Mouse (Mus musculus) embryonic stem cell, embryonic (primary cell): ENCODE data around the gene Sh3bp2.

Experiments
- CTCF ChIA-PET, 4 experiments: fragments of 300-600 bp in 2 of 4; fragments of 350-600 bp in 2 of 4; sonication (Branson Sonifier 250); formaldehyde crosslinking; loops; one replicate each; lab custom pipeline; 2022; ENCODE audit warnings: inconsistent platforms in 2 of 4; lab: Charles Lee
- POLR2A ChIA-PET, 4 experiments: fragments of 300-600 bp in 2 of 4; fragments of 350-600 bp in 2 of 4; sonication (Branson Sonifier 250); formaldehyde crosslinking; loops; one replicate each; lab custom pipeline; 2022; ENCODE audit warnings: antibody characterized with exemption in 4 of 4, inconsistent platforms in 1 of 4; lab: Charles Lee

Sh3bp2 gene

GRCm38 (mm10) chr5:34572568-34572967 is 46.9 kb downstream of the Sh3bp2 start:
- CTCF ChIA-PET, result interaction anchor here in 2 of 4 experiments (0.9 to 1.4 kb wide), 4 partner anchors 34 to 88 kb away, joined by 3 to 5 read pairs (median 4); partner anchors contain the start of genes Grk4 (in 1 of the 2) and Nop14 (in 1 of the 2)
- POLR2A ChIA-PET, result interaction anchor here (0.5 to 6.5 kb wide), 43 partner anchors 8 to 1236 kb away, joined by 3 to 40 read pairs (median 6); partner anchors contain the start of genes Grk4 (in 3 of the 4), Mfsd10 (in 3 of the 4), Nop14 (in 3 of the 4) and Tnip2 (in 2 of the 4)

GRCm38 (mm10) chr5:34573268-34574221 is 47.9 kb downstream of the Sh3bp2 start, which contains the start of gene Add1:
Gene Add1, plus strand, starts transcription at chr5:34573664.
- ChIA-PET POLR2A (interaction anchor here (0.5 to 6.5 kb wide), 65 partner anchors 8 to 1237 kb away, joined by 3 to 40 read pairs (median 4); partner anchors contain the start of genes Grk4 (in 3 of the 4), Mfsd10 (in 3 of the 4), Nop14 (in 3 of the 4) and Tnip2 (in 3 of the 4)), CTCF (interaction anchor here (0.6 to 1.9 kb wide), 11 partner anchors 9 to 1299 kb away, joined by 3 to 6 read pairs (median 3); partner anchors contain the start of genes Ctbp1 (in 1 of the 4), Grk4 (in 1 of the 4) and Nop14 (in 1 of the 4))

GRCm38 (mm10) chr5:34574721-34575120 is 49.1 kb downstream of the Sh3bp2 start:
- CTCF ChIA-PET, result interaction anchor here in 1 of 4 experiments (1.9 kb wide), 1 partner anchor 85 kb away, joined by 6 read pairs; the partner anchor contains the start of genes Grk4 and Nop14

GRCm38 (mm10) chr5:34576286-34576685 is 50.6 kb downstream of the Sh3bp2 start:
- POLR2A ChIA-PET, result interaction anchor here in 2 of 4 experiments (1.4 to 6.5 kb wide), 3 partner anchors 12 to 83 kb away, joined by 4 to 40 read pairs (median 22); partner anchors contain the start of genes Grk4 (in 1 of the 2), Nop14 (in 1 of the 2) and Tnip2 (in 1 of the 2)

More at GRCm38 (mm10) chr5:34574721-34575120, 49.1 kb downstream of the Sh3bp2 start:
- POLR2A ChIA-PET, result interaction anchor here in 3 of 4 experiments (1.0 to 6.5 kb wide), 20 partner anchors 8 to 205 kb away, joined by 3 to 40 read pairs (median 14); partner anchors contain the start of genes Grk4 (in 2 of the 3), Nop14 (in 2 of the 3), Fam193a (in 1 of the 3) and Mfsd10 (in 1 of the 3)

GRCm38 (mm10) chr5:34578038-34578655 is 52.5 kb downstream of the Sh3bp2 start:
- ChIA-PET CTCF (interaction anchor here in 2 of 4 experiments (1.1 to 1.5 kb wide), 2 partner anchors 9 to 82 kb away, joined by 3 to 4 read pairs; partner anchors contain the start of genes Grk4 (in 1 of the 2) and Nop14 (in 1 of the 2)), POLR2A (interaction anchor here in 3 of 4 experiments (0.6 to 7.4 kb wide), 17 partner anchors 10 to 309 kb away, joined by 3 to 53 read pairs (median 3); partner anchors contain the start of genes Tnip2 (in 3 of the 3), Grk4 (in 1 of the 3), Mfsd10 (in 1 of the 3) and Nop14 (in 1 of the 3))

More at GRCm38 (mm10) chr5:34576286-34576685, 50.6 kb downstream of the Sh3bp2 start:
- CTCF ChIA-PET, result no interaction called here

- ChIA-PET CTCF (interaction anchor here in 1 of 4 experiments (0.7 kb wide), 2 partner anchors 14 to 29 kb away, joined by 4 read pairs; no protein-coding TSS in a partner anchor), POLR2A (interaction anchor here in 3 of 4 experiments (0.7 to 7.4 kb wide), 18 partner anchors 9 to 619 kb away, joined by 3 to 53 read pairs (median 4); partner anchors contain the start of genes Mfsd10 (in 2 of the 3), Grk4 (in 1 of the 3), Nop14 (in 1 of the 3) and Tnip2 (in 1 of the 3))
These were observed 53.7 kb downstream of the Sh3bp2 start for GRCm38 (mm10) chr5:34579377-34579776.

- ChIA-PET CTCF (interaction anchor here (0.5 to 1.4 kb wide), 7 partner anchors 8 to 634 kb away, joined by 3 to 6 read pairs (median 3); partner anchors contain the start of genes Add1 (in 1 of the 4) and Tnip2 (in 1 of the 4)), POLR2A (interaction anchor here (0.7 to 7.4 kb wide), 23 partner anchors 8 to 367 kb away, joined by 3 to 53 read pairs (median 4); partner anchors contain the start of genes Mfsd10 (in 3 of the 4), Add1 (in 2 of the 4), Grk4 (in 2 of the 4) and Nop14 (in 2 of the 4))
These were observed 56.2 kb downstream of the Sh3bp2 start for GRCm38 (mm10) chr5:34581671-34582313.

GRCm38 (mm10) chr5:34582314-34582675 is 56.7 kb downstream of the Sh3bp2 start:
- ChIA-PET CTCF (interaction anchor here (0.5 to 1.4 kb wide), 6 partner anchors 8 to 633 kb away, joined by 3 to 6 read pairs (median 4); partner anchors contain the start of genes Add1 (in 1 of the 4) and Tnip2 (in 1 of the 4)), POLR2A (interaction anchor here (0.7 to 7.4 kb wide), 20 partner anchors 9 to 367 kb away, joined by 3 to 53 read pairs (median 5); partner anchors contain the start of genes Mfsd10 (in 3 of the 4), Add1 (in 2 of the 4), Grk4 (in 2 of the 4) and Nop14 (in 2 of the 4))

- POLR2A ChIA-PET, result interaction anchor here in 2 of 4 experiments (0.6 to 5.0 kb wide), 10 partner anchors 10 to 249 kb away, joined by 3 to 35 read pairs (median 4); partner anchors contain the start of genes Add1 (in 2 of the 2), Grk4 (in 2 of the 2), Nop14 (in 2 of the 2) and Mfsd10 (in 1 of the 2)
- CTCF ChIA-PET, result no interaction called here
These were observed 59.6 kb downstream of the Sh3bp2 start for GRCm38 (mm10) chr5:34585216-34585615.

GRCm38 (mm10) chr5:34587881-34588280 is 62.2 kb downstream of the Sh3bp2 start:
- ChIA-PET CTCF (interaction anchor here in 3 of 4 experiments (0.7 to 0.9 kb wide), 4 partner anchors 10 to 367 kb away, joined by 3 read pairs; partner anchors contain the start of gene Mfsd10 (in 1 of the 3)), POLR2A (interaction anchor here in 3 of 4 experiments (0.6 to 3.3 kb wide), 17 partner anchors 9 to 223 kb away, joined by 3 to 22 read pairs (median 4); partner anchors contain the start of genes Grk4 (in 3 of the 3), Nop14 (in 3 of the 3), Add1 (in 2 of the 3) and Mfsd10 (in 2 of the 3))

GRCm38 (mm10) chr5:34590059-34590458 is 64.4 kb downstream of the Sh3bp2 start:
- ChIA-PET CTCF (interaction anchor here in 2 of 4 experiments (0.6 to 1.6 kb wide), 2 partner anchors 8 to 70 kb away, joined by 4 read pairs; partner anchors contain the start of genes Grk4 (in 1 of the 2) and Nop14 (in 1 of the 2)), POLR2A (interaction anchor here in 3 of 4 experiments (0.6 to 5.2 kb wide), 17 partner anchors 10 to 494 kb away, joined by 3 to 34 read pairs (median 5); partner anchors contain the start of genes Add1 (in 3 of the 3), Mfsd10 (in 3 of the 3), Grk4 (in 1 of the 3) and Nop14 (in 1 of the 3))

GRCm38 (mm10) chr5:34590702-34591101 is 65.1 kb downstream of the Sh3bp2 start:
- ChIA-PET POLR2A (interaction anchor here in 3 of 4 experiments (0.6 to 5.3 kb wide), 14 partner anchors 9 to 255 kb away, joined by 3 to 53 read pairs (median 5); partner anchors contain the start of genes Mfsd10 (in 3 of the 3), Add1 (in 1 of the 3), Rnf4 (in 1 of the 3) and Tnip2 (in 1 of the 3)), CTCF (interaction anchor here in 2 of 4 experiments (0.6 to 1.6 kb wide), 3 partner anchors 11 to 773 kb away, joined by 3 to 4 read pairs (median 3); partner anchors contain the start of genes Grk4 (in 1 of the 2) and Nop14 (in 1 of the 2))

- ChIA-PET POLR2A (interaction anchor here (0.6 to 5.3 kb wide), 18 partner anchors 9 to 983 kb away, joined by 3 to 53 read pairs (median 5); partner anchors contain the start of genes Add1 (in 2 of the 4), Mfsd10 (in 2 of the 4), Grk4 (in 1 of the 4) and Nop14 (in 1 of the 4)), CTCF (interaction anchor here (0.6 to 1.4 kb wide), 6 partner anchors 10 to 1095 kb away, joined by 3 to 10 read pairs (median 4); no protein-coding TSS in a partner anchor)
These were observed 65.9 kb downstream of the Sh3bp2 start for GRCm38 (mm10) chr5:34591388-34592004.

- ChIA-PET POLR2A (interaction anchor here (0.6 to 5.3 kb wide), 21 partner anchors 11 to 1056 kb away, joined by 3 to 53 read pairs (median 4); partner anchors contain the start of genes Add1 (in 2 of the 4), Mfsd10 (in 2 of the 4), Grk4 (in 1 of the 4) and Nop14 (in 1 of the 4)), CTCF (interaction anchor here in 2 of 4 experiments (0.6 to 1.4 kb wide), 4 partner anchors 9 to 1094 kb away, joined by 4 to 10 read pairs (median 6); no protein-coding TSS in a partner anchor)
These were observed 66.6 kb downstream of the Sh3bp2 start for GRCm38 (mm10) chr5:34592224-34592623.
